Mouse (Mus musculus): ENCODE measurements around the gene Gabrg2. TPM values are rescaled to one million over a fixed set of nuclear protein-coding genes. Genes with fewer than 3 reads are reported as not detected.

The Gabrg2 gene
- polyA plus RNA-seq, 1 experiment from 2014 or later: 1.2 TPM

GRCm38 (mm10) chr11:41937979-41938378, 62.7 kb downstream of the Gabrg2 start:
- Histone ChIP-seq H3K4me2 (ENCODE audit: low read length) (no peak overlapping the region), H3K27me3 (replicated peaks; ENCODE audit: control insufficient read depth, insufficient read depth, low read length) (no peaks in the 10 kb centered on the region), H3K9ac (ENCODE audit: low read length) (no peak overlapping the region), H3K27ac (ENCODE audit: low read depth) (no peak overlapping the region), H3K9me3 (ENCODE audit: control insufficient read depth, low read length) (no peaks in the 10 kb centered on the region), H3K36me3 (ENCODE audit: control insufficient read depth, insufficient read depth, low read length) (no peaks in the 10 kb centered on the region), H3K4me3 (ENCODE audit: low read depth, low read length) (no peak overlapping the region), H3K4me1 (replicated peaks; ENCODE audit: control insufficient read depth, insufficient read depth, low read length) (no peaks in the 10 kb centered on the region)
- 70% methylated on average over 2 of the region's 2 CpGs for WGBS
- DNase-seq (ENCODE audit: low spot score) (no peak), ATAC-seq (replicated peaks; ENCODE audit: low FRiP score, low TSS enrichment, low read depth) (no peak)

- Histone ChIP-seq H3K4me2 (ENCODE audit: low read length) (no peak overlapping the region), H3K9ac (ENCODE audit: low read length) (no peak overlapping the region), H3K4me3 (ENCODE audit: low read depth, low read length) (no peak overlapping the region), H3K36me3 (ENCODE audit: control insufficient read depth, insufficient read depth, low read length) (no peaks in the 10 kb centered on the region), H3K27me3 (replicated peaks; ENCODE audit: control insufficient read depth, insufficient read depth, low read length) (no peaks in the 10 kb centered on the region), H3K9me3 (ENCODE audit: control insufficient read depth, low read length) (no peaks in the 10 kb centered on the region), H3K4me1 (replicated peaks; ENCODE audit: control insufficient read depth, insufficient read depth, low read length) (no peaks in the 10 kb centered on the region), H3K27ac (ENCODE audit: low read depth) (no peak overlapping the region)
- ATAC-seq (replicated peaks; ENCODE audit: low FRiP score, low TSS enrichment, low read depth): no peak
- no peak for DNase-seq (ENCODE audit: low spot score)
These were observed 81.8 kb downstream of the Gabrg2 start for GRCm38 (mm10) chr11:41918864-41919263.

DNA sequence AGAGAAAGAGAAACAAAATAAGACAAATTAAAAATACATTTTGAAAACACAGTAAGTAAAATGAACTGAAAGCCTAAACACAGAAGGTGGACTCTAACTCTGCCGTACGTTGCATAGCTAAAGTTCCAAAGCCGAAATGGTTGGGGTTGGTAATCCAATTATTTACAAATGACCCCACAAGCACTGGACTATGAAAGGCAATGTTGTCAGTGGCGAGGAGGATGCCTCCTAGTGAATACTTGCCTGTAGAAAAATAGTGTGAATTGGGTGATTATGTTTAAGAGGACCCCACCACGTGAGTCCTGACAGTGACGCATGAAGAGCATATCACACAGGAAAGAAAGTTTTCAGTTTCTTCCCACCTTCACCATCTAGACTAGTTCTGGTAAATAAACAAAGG, 86.6 kb downstream of the Gabrg2 start:
- no peak overlapping the region for H3K9ac ChIP-seq (ENCODE audit: low read length)
- ATAC-seq (replicated peaks; ENCODE audit: low FRiP score, low TSS enrichment, low read depth): no peak
- H3K27ac ChIP-seq (ENCODE audit: low read depth): no peak overlapping the region
- 61% methylated on average over 6 of the region's 6 CpGs for WGBS
- H3K4me2 ChIP-seq (ENCODE audit: low read length): no peak overlapping the region
- H3K27me3 ChIP-seq (replicated peaks; ENCODE audit: control insufficient read depth, insufficient read depth, low read length): no peaks in the 10 kb centered on the region
- no peak overlapping the region for H3K4me3 ChIP-seq (ENCODE audit: low read depth, low read length)
- no peaks in the 10 kb centered on the region for H3K9me3 ChIP-seq (ENCODE audit: control insufficient read depth, low read length)
- H3K4me1 ChIP-seq (replicated peaks; ENCODE audit: control insufficient read depth, insufficient read depth, low read length): no peaks in the 10 kb centered on the region
- DNase-seq (ENCODE audit: low spot score): no peak
- H3K36me3 ChIP-seq (ENCODE audit: control insufficient read depth, insufficient read depth, low read length): no peaks in the 10 kb centered on the region

DNA sequence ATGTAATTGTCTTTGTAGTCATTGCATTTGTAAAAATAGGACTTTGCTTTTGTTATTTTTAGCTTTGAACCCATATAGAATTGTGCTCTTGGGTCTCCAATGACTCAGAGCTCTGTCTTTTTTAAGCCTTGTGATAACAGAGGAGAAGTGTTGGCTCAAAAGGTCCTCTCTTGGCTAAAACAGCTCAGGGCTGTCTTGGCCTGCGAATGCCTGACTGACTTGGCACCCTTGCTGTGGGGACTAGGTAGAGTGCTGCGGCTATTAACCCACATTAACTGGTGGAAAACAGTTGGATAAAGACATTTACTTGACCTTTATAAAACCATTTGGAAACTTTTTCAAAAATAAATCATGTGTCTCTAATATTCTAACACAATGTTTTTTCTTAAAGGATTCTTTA, 97.0 kb downstream of the Gabrg2 start:
- Histone ChIP-seq H3K27me3 (replicated peaks; ENCODE audit: control insufficient read depth, insufficient read depth, low read length) (no peaks in the 10 kb centered on the region), H3K9me3 (ENCODE audit: control insufficient read depth, low read length) (no peaks in the 10 kb centered on the region), H3K9ac (ENCODE audit: low read length) (no peak overlapping the region), H3K4me3 (ENCODE audit: low read depth, low read length) (no peak overlapping the region), H3K36me3 (ENCODE audit: control insufficient read depth, insufficient read depth, low read length) (no peaks in the 10 kb centered on the region), H3K4me1 (replicated peaks; ENCODE audit: control insufficient read depth, insufficient read depth, low read length) (no peaks in the 10 kb centered on the region), H3K27ac (ENCODE audit: low read depth) (no peak overlapping the region), H3K4me2 (ENCODE audit: low read length) (no peak overlapping the region)
- 78% methylated on average over 2 of the region's 2 CpGs for WGBS
- DNase-seq (ENCODE audit: low spot score): no peak
- no peak for ATAC-seq (replicated peaks; ENCODE audit: low FRiP score, low TSS enrichment, low read depth)

Other genes starting within 250 kb of the Gabrg2 start
- gene Gabra1, start 182.1 kb upstream of the Gabrg2 start, polyA plus RNA-seq (2014; fragmentation: Nextera tagmentation; extraction: Ambion mirVana): 4.3 and 4.4 TPM in 2 replicates

All from intestine, embryonic 14.5 days (tissue).